Mouse (Mus musculus) A20 (cell line): ENCODE measurements at regions not wholly inside any gene's neighbourhood (a gene's known extent, or its start where the extent isn't known, plus 50 kb on each side); places are given as distances from the start of the nearest gene placed in this dataset.
"Not testable (repeated sequence)": the region's sequence is repeated elsewhere in the genome, so short reads cannot be mapped to it uniquely, and the experiment has no call there.

Source experiments
- DNase-seq: peaks from one replicate; pipeline ENCODE4 v3.0.0-alpha.2; 2011; ENCODE audit warnings: low read depth, low spot score

- no peak for DNase-seq
Measured at GRCm38 (mm10) chr17:4871267-4871666, 122.9 kb upstream of the Arid1b start.

- DNase-seq, result no peak
Measured at GRCm38 (mm10) chr17:4874459-4874858, 119.7 kb upstream of the Arid1b start.

- DNase-seq, result no peak
Measured at GRCm38 (mm10) chr17:4875086-4876046, 118.8 kb upstream of the Arid1b start.

- DNase-seq, result no peak
Measured at GRCm38 (mm10) chr17:4876431-4876830, 117.7 kb upstream of the Arid1b start.

GRCm38 (mm10) chr17:4881473-4881872 is 112.7 kb upstream of the Arid1b start:
- peak; percentile 35 for DNase-seq

GRCm38 (mm10) chr17:4884083-4884482 is 110.0 kb upstream of the Arid1b start:
- DNase-seq, result no peak

- peak; percentile 25 for DNase-seq
Measured at GRCm38 (mm10) chr17:4884761-4885160, 109.4 kb upstream of the Arid1b start.

GRCm38 (mm10) chr17:4887331-4887730 is 106.8 kb upstream of the Arid1b start:
- not testable (repeated sequence) for DNase-seq

GRCm38 (mm10) chr17:4889577-4889976 is 104.6 kb upstream of the Arid1b start:
- no peak for DNase-seq

GRCm38 (mm10) chr17:4890131-4890530 is 104.0 kb upstream of the Arid1b start:
- DNase-seq, result no peak

- no peak for DNase-seq
Measured at GRCm38 (mm10) chr17:4891576-4891975, 102.6 kb upstream of the Arid1b start.

GRCm38 (mm10) chr17:4894756-4895330 is 99.3 kb upstream of the Arid1b start:
- DNase-seq, result not testable (repeated sequence)

GRCm38 (mm10) chr17:4903129-4903528 is 91.0 kb upstream of the Arid1b start:
- DNase-seq, result no peak

GRCm38 (mm10) chr17:4906504-4906903 is 87.6 kb upstream of the Arid1b start:
- no peak for DNase-seq

- peak; percentile 30 for DNase-seq
Measured at GRCm38 (mm10) chr17:4907181-4907752, 86.9 kb upstream of the Arid1b start.

GRCm38 (mm10) chr17:4907841-4908571 is 86.1 kb upstream of the Arid1b start:
- peak; percentile 81 for DNase-seq

GRCm38 (mm10) chr17:4908572-4908965 is 85.6 kb upstream of the Arid1b start:
- DNase-seq, result no peak

GRCm38 (mm10) chr17:4910182-4910581 is 84.0 kb upstream of the Arid1b start:
- no peak for DNase-seq

- DNase-seq, result no peak
Measured at GRCm38 (mm10) chr17:4913001-4913400, 81.1 kb upstream of the Arid1b start.

GRCm38 (mm10) chr17:4919866-4920495 is 74.2 kb upstream of the Arid1b start:
- no peak for DNase-seq

GRCm38 (mm10) chr17:4921121-4921520 is 73.0 kb upstream of the Arid1b start:
- DNase-seq, result no peak
